Mouse (Mus musculus) neural tube, embryonic 10.5 days (tissue): ENCODE results near the gene Rnf220.

Source experiments
- DNase-seq: peaks from one replicate; pipeline ENCODE4 v3.0.0-alpha.2; 2017; ENCODE audit warnings: low spot score; ENCODE audit errors: extremely low spot score

Gene Rnf220

DNA sequence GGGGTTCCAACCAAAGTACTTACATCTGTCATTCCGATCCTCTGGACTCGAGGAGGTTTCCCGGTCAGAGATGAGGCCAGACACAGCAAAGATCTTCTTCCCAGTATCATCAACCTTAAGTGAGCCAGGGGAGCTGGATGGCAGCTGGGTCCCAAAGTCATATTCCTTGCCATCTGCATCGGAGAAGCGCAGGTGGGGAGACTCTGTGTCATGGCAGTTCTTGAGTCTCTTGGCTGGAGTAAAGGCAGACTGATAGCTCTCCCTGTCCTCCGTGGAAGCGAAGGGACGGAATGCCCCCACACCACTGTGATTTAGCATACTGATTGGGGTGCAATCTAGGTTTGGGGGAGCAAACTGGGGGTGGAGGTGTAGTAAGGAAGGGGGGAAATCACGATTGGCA is 7.3 kb downstream of the Rnf220 start:
- no peak for DNase-seq

DNA sequence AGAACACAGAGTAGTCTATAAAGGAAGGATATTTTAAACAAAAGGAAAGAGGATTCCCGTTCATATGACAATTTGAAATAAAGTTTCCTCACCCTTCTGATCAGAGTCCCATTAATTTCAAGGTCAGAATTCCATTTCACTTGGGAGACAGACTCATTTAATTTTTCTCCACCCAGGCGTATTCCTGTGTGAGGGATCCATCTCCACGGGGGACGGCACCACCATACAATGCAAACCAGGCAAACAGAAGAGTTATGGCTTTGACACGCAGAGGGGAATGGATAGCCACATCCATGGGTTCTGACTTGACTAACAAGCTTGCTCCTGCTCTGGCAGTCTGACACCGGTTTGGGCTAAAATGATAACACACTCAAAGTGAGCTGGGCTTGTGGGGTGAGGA is 9.4 kb downstream of the Rnf220 start:
- no peak for DNase-seq

DNA sequence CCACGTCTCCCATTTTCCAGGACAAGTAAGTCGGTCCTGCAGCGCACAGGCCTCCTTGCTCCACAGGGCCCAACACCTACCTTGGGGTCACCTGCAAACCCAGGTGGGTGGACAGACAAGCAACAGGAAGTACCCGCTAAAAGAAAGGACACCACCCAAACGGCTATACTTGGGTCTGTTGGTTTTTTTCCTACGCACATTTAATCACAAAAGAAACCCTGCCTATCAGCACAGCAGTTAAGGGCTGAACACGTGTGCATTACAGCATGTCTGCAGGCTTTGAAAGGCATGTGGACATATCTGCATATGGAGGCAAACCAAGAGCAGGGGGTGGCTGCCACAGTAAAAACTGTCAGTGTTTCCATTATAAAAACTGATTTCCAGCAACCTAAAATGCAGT is 10.7 kb downstream of the Rnf220 start:
- no peak for DNase-seq

DNA sequence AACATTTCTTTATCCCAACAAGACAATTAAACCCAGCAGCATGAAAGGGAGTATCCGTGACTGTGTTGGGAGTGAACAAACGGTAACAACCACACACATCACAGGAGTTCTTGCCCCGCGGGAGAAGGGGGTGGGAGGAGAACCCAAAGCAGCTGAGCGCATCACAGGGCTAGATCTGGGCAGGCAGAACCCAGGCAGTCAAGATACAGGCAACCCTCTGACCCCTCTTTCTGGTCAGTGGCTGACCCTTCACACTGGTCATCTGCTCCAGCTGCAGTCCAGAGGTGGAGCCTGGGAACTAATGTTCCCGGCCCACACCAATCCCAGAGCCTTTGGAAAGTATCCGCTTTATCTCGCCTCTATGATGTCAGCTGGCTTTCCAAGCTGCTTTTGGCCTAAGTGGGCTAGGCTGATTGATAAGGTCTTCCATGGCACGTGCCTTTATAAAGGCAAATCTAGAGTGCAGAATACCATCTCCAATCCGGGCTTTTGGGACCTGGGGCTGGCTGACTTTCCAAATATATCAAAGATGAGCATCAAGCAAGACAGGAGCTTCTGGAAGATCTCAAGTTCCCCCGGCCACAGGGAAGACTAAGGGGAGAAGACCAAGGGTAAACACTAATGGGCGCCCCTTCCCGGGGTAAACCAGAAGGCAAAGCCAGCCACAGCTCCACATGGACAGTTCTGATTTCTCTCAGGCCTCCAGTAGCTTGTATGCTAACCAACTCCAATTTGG is 11.6 kb downstream of the Rnf220 start:
- DNase-seq, result no peak

DNA sequence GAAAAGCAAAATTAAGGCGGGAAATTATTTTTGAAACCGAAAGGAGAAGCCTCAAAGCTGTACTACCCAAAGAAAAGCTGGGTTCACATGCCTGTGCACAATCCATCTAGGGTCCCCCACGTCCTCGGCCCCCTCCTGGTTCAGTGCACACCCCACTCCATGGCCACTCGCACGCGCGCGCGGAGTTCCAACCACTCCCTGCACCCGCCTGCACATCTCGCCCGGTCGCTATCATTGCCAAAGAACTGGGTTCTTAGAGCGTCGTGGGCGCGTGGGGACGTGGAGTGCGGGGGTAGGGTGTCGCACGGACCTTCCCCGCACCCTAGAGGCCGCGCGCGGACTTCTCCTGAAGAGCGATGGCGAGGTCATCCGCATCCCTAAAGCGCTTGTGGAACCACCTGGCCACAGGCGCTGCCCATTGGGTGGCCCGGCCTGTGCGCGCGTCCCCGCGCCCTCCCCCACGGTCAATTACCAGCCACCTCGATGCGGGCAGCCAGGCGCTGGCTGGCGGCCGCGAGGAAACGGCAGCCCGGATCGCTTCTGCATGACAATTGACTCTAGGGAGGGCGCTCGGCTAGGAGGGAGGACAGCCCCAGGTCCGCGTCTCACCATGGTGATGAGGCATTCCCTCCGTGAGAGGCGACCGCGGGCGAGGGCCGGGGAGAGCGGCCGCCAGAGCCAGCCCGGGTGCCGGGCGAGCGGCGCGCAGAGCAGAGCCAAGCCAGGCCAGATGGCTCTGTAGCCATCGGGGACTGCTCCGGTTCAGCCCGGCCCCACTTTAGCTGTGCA is 12.4 kb downstream of the Rnf220 start:
- DNase-seq, result peak; percentile 85

DNA sequence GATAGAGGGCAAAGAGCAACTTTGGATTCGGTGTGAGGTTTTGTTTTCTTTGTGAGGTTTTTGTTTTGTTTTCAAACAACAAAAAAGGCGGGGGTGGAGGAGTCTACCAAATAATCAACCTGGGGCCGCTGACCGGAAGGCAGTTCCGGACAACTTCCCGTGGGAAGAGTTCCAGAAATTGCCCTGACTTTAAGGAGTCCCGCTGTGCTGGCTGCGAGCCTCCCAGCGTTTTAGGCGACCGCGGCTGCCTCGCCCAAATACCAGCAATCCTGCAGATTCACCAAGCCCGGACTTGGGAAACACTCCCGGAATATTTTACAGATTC is 13.0 kb downstream of the Rnf220 start:
- peak; percentile 58 for DNase-seq

DNA sequence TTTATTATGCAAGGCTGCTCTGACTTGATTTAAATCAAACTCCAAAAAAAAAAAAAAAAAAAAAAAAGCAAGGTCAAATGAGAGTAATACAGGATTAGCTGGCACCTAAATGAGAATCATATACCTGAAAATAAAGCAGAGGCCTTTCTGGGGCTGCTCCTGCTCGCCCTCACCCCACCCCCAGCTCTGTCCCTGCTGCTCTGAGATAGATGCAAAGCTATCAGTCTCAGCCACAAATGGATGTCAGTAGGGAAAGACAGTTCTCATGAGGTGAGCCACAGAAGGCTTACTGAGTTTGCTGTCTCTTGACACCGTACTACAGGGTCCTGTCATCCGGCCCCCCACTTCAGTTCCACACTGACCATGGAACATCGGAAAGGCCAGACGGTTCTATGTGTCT is 14.7 kb downstream of the Rnf220 start:
- no peak for DNase-seq

DNA sequence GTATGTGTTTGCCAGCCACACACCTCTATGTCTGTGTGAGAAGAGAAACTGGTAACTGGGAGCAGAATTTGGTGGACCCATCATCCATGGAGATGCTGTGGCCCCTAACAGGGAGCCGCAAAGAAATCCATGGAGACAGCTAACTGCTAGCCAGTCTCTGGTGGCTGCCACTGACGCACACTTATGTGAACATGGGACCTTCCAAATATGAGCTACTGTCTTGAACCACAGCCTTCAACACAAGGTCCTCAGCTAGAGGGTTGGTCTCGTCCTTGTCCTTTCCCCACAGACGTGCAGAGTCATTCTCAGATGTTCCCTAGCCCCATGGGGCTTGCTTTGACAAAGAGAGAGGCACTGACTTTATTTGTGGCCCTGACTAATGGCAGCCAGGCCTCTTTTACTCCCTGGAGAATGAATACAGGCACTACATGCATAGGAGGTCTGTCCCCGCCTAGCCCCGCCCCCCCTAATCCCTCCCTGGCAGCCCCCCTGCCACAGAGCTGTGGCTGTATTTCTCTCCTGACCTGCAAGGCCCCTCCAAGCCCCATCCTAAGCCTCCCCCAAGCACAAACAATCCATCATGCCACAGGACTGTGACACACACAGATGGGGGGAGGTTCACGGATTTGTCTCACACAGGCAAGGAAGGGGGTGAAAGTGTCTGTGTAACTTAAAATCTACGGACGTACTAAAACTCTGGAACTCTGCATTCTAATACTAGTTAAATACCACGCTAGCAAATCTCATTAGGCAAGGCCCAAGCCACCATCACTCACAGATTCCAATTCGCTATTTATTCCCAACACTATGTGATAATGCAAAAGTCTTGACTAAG is 16.0 kb downstream of the Rnf220 start:
- DNase-seq, result peak; percentile 65

DNA sequence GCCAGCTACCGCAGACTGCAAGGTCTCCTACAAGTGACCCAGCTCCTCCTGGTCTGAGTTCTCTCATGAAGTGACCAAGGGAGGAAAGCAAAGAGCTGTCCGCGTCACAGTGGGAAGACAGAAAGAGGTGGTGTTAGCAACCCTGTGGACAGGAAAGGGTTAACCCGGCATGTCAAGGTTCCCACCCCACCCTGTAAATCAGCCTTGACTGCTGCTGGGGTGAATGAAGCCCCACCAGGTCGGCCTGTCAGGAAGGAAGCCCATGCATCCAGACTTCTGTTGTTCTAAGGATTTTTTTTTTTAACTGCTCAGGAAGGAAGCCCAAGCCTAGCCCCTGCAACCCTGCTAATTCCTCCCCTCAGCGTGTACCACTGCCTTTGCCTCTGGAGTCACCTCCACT is 16.9 kb downstream of the Rnf220 start:
- no peak for DNase-seq

DNA sequence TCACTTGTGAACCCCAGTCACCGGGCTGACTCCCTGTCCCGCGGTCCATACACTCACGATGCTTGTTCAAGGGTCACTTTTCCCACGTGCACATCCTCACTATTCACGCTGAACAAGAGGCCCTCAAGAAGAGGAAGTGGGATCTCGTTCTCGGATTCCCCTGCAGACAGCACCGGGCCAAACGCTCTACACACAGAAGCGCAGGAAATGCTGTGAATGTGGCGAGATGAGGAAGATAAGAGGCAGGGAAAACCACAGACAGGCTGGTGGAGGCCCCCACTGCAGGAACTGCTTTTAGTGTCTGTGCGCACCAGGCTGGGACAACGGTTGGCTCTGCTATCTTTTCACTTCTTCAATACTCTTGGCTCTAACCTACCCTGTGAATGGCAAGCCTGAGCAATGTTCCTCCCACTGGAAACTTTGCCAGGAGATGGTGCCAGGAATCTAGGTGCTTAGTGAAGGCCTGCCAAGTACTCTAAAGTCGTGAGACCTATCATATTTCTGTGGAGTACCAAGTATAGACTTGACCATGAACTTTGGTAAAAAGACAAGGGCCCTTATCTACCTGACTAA is 18.7 kb downstream of the Rnf220 start:
- no peak for DNase-seq

DNA sequence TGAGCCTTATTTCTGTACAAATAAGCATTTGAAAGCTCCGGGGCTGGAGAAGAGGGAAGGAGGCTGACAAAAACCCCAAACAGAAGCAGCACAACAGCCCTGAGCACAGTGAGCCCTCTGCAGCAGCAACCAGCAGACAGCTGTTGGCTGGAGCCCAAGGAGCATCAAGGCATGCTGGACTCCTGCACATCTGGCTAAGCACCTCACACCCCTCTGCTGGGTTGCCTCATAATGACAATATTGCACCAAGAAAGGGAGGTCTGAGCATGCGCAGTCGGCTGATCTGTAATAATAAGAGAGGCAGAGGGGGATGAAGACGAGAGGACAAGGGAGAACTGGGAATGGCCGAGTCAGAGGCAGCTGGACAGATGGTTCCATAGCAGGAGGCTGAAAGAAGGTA is 19.5 kb downstream of the Rnf220 start:
- DNase-seq, result no peak

DNA sequence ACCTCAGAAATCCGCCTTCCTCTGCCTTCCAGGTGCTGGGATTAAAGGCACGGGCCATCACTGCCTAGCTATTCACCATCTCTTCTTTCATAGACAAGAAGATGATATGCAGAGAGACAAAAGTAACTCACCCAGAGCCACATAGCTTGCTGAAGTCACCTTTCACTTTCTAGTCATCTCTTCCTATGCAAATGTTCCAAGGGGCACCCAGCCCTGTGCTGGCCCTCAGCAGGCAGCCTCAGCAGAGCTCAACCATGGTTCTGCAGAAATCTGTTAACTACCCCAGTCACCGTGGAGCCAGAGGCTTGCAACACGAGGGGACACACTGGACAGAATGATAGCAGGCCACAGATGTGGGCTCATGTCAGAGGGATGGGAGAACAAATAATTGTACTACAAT is 20.1 kb downstream of the Rnf220 start:
- DNase-seq, result no peak

DNA sequence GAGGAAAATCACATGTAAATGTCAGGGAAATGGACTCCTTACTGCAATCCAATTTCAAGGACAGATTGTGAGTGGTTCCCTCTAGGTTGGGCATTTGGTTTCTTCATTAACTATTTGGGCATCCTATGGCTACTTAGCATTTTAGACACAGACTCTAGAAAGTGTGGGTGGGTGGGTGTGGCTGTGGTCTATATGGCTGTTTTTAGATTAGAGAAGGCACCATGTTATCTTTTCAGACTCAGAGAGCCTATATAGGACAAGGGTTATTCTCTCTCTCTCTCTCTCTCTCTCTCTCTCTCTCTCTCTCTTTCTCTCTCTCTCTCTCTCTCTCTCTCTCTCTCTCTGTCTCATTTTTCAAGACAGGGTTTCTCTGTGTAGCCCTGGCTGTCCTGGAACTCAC is 20.5 kb downstream of the Rnf220 start:
- no peak for DNase-seq

DNA sequence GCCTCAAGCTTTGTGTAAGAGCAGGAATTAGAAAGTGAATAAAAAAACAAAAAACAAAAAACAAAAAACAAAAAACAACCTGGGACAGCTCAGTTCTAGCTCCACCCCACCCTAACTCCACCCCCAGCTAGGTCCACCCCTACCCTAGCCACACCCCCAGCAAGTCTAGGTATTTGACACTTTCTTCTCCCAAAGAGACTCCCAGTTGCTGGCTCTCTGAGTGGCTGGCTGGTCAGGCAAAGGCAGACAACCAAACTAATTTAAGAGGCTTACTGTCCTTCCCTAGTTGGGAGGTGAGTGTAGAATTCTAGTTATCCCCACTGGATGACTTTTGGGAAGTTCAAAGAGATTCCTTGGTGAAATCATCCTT is 22.9 kb downstream of the Rnf220 start:
- no peak for DNase-seq

DNA sequence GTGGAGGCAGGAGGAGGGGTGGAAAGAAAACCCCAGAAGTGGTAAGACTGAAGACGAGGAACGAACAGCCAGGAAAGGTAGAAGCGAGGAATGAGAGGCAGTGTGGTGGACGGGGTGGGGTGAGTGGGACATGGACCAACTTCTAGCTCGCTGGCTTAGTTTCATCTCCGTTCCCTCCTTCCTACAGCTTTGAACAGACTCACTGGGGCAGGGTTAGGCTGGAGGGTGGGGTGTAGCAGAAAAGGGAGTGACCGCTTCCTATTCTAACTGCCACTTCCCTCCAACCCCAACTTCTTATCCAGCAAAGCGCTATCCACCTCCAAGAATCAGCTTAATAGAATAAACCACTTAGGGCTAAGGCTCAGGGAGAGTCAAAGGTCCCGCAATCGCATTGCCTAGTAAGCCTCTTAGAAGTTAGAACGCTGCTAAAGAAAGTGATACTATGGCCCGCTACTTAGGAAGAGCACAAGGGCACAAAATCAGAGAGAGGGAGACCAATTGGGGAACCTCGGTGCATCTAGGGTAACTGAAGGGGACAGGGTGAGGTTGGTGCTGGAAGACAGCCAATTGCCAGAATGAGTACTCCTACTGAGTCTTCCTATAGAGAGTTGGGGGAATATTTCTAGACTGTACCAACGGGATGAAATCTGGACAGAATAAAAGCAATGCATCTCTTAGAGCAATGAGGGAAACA is 23.4 kb downstream of the Rnf220 start:
- no peak for DNase-seq

DNA sequence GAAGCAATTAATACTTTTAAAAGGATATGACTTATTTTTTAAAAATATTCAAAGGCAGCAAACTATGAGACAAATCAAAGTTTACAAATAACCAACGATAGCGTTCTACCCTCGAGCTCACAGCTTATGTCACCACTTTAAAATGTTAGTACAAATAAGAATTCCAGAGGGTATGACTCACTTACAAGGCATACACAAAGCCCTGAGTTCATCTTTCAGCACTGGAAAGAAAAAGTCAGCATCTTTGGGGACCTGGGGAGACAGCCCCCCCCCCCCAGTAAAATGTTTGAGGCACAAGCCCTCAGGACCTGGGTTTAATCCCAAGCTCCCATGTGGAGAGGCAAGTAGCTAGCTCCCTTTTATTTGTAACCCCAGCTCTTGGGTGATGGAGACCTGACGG is 27.4 kb downstream of the Rnf220 start:
- no peak for DNase-seq

DNA sequence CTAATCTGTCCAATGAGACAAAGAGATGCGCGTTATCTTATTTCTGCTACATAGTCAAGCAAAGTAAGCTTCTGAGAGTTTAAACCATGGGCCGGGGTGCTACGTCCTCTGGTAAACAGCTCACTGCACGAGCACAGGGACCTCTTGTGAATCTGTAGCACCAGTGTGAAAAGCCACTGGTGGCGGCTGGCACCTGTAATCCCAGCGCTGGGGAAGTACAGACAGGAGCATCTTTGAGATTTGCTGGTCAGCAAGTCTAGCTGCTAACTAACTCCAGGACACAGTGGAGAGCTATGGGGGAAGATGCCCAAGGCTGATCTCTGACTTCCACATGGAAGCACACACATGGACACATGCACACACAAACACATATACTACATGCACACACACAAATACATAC is 28.9 kb downstream of the Rnf220 start:
- no peak for DNase-seq

DNA sequence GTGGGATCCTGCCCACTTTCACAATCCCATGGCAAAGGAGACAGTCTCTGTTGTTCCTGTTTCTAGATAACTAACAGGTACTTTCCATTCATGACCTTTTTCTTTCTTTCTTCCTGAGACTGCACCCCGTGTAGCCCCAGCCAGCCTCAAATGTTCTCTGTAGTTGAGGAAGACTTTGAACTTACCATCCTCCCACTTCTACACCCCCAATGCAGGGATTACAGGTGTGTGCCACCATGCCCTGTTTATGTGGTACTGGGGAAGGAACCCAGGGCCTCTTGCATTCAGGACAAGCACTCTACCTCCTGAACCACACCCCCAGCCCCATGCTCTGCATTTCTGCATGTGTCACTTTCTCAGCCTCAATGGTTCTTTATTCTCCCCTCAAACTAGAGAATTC is 47.7 kb downstream of the Rnf220 start:
- DNase-seq, result no peak

DNA sequence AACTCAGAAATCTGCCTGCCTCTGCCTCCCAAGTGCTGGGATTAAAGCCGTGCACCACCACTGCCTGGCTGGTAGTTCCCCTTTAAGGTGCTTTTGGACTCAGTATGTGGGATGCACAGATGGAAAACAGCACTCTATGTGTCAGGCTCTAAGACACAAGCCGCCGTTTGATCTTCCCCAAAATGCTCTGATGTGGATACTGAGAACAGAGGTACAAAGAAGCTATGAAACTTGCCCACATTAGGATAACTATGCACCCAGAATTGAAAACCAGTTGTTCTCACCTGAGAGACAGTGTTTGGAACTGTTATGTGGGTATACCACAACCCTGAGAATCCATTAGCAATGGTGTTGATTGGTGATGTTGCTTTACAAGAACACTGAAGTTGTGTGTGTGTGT is 48.9 kb downstream of the Rnf220 start:
- DNase-seq, result no peak

DNA sequence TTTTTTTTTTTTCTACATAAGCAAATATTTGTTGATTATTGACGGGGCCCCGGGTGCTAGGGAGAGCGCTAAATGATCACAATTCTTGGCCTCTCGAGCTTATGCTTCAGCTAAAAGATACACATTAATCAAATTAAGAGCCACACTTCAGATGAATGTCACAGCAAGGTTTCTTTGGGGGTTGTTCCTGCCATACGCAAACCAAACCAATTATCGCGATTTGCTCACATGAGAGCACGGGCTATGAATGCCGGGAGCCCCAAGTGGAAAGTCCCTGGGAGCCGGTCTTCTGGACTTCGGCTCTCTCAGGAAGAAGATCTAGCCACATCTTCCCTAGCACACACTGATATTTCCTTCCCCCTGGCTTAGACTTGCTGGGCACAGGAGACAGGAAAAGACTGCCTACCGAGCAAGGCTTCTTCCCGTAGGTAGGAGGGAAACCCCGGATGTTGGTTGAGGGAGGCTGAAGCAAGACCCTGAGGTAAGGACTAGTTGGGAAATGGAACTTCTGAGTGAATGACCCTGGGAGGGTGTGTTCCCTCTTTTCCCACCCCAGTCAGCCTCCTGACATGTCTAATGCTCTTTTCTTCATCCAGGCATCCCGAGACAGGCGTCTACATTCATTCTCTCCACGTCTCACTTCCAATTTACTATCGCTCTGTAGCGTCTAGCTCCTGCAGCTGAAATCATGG is 51.2 kb downstream of the Rnf220 start:
- DNase-seq, result no peak

DNA sequence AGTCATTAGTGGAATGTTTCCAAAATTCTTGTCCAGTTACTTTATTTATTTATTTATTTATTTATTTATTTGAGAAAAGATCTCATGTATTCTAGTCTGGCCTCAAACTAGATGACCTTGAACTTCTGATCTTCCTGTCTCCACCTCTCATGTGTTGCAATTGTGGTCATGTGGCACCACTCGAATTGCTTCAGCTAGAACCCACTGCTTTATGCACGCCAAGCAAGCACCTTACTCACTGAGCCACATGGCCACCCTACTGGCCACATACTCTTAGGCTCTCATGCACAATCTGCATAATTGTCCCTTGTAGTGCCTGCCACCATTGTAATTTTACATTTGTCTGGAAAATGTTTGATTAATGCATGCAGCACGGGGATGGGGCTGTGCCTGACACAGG is 57.9 kb downstream of the Rnf220 start:
- no peak for DNase-seq
